Mouse (Mus musculus): ENCODE measurements around the gene Akt1s1. TPM values are rescaled to one million over a fixed set of nuclear protein-coding genes. Genes with fewer than 3 reads are reported as not detected.

Gene Akt1s1
- total and polyA plus RNA-seq, 2 experiments, result 23.9 to 93.9 TPM

- WGBS, result 49% methylated on average over 10 of the region's 10 CpGs
- Histone ChIP-seq H3K4me3 (ENCODE audit: insufficient read depth, low read depth, low read length) (peak overlapping the region; percentile 73), H3K4me1 (ENCODE audit: control insufficient read depth, insufficient read depth, low read length) (peaks cover 4% of the 10 kb centered on the region; the same call in 1 of the 2 replicates), H3K79me2 (ENCODE audit: control insufficient read depth, insufficient read depth, low read length) (peaks cover 5% of the 10 kb centered on the region; the same call in 1 of the 2 replicates), H3K27me3 (ENCODE audit: control insufficient read depth, insufficient read depth, low read length) (no peaks in the 10 kb centered on the region), H3K36me3 (ENCODE audit: control insufficient read depth, insufficient read depth, low read length) (no peaks in the 10 kb centered on the region), H3K9ac (ENCODE audit: low read depth, low read length) (peak overlapping the region; percentile 70; the same call in 1 of the 2 replicates), H3K27ac (replicated peaks; ENCODE audit: insufficient read depth, low read depth, low read length) (no peak overlapping the region)
- TF ChIP-seq CTCF (IDR thresholded peaks at IDR 0.05; ENCODE audit: low read depth, low read length), result no peak
- peak; percentile 18 for DNase-seq (ENCODE audit: extremely low read depth, low read depth, low spot score)
Observed at GRCm38 (mm10) chr7:44896499-44896898, 47.7 kb downstream of the Akt1s1 start.

DNA sequence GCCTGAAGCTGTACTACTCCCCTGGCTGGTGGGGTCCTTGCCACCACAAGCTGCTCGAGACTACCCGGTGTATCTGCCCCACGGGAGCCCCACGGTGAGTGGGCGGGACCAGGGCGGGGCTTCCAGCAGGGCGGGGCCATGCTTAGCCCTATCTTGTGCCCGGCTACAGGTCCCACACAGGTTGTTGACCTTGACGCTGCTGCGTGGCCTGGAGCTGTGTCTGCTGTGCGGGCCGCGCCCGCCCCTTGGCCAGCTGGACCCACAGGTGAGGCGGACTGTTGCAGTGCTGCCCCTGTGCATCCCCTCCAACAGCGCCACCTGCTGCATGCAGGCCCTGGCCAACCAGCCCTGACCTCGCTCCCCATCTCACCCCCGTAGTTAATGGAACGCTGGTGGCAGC lies 49.8 kb downstream of the Akt1s1 start:
- H3K27ac ChIP-seq (replicated peaks; ENCODE audit: insufficient read depth, low read depth, low read length), result no peak overlapping the region
- H3K36me3 ChIP-seq (ENCODE audit: control insufficient read depth, insufficient read depth, low read length), result no peaks in the 10 kb centered on the region
- H3K4me1 ChIP-seq (ENCODE audit: control insufficient read depth, insufficient read depth, low read length), result peaks cover 3% of the 10 kb centered on the region; the same call in 1 of the 2 replicates
- no peaks in the 10 kb centered on the region for H3K27me3 ChIP-seq (ENCODE audit: control insufficient read depth, insufficient read depth, low read length)
- DNase-seq (ENCODE audit: extremely low read depth, low read depth, low spot score), result peak; percentile 40
- H3K79me2 ChIP-seq (ENCODE audit: control insufficient read depth, insufficient read depth, low read length), result no peaks in the 10 kb centered on the region
- 31% methylated on average over 19 of the region's 19 CpGs for WGBS
- peak overlapping the region; percentile 3; the same call in 1 of the 2 replicates for H3K4me3 ChIP-seq (ENCODE audit: insufficient read depth, low read depth, low read length)
- TF ChIP-seq POLR2A (IDR thresholded peaks at IDR 0.05; ENCODE audit: extremely low read depth, insufficient read depth, low read length), result 0 out of 2 replicates have a peak, but pooled peaks have one; percentile 10
- TF ChIP-seq CTCF (IDR thresholded peaks at IDR 0.05; ENCODE audit: low read depth, low read length), result peak; percentile 45
- H3K9ac ChIP-seq (ENCODE audit: low read depth, low read length), result no peak overlapping the region

DNA sequence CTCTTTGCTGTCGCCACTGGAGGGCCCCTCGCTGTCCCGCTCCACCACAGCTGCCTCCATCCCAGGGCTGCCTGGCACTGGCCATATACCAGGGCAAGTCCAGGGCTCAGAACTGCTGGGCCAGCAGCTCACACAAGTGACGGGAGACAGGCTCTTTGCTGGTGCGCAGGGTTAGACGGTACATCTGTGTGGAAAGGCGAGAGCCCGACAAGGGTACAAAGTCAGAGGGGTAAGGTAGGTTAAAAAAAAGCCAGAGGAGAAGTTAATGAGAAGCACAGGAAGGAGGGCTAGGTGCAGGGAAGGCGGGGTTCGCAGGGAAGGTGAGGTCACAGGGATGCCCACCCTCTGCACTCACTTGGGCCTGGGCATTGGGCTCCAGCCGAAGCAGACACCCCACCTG lies 51.8 kb downstream of the Akt1s1 start:
- H3K4me3 ChIP-seq (ENCODE audit: insufficient read depth, low read depth, low read length), result no peak overlapping the region
- WGBS, result 98% methylated on average over 11 of the region's 11 CpGs
- no peak overlapping the region for H3K9ac ChIP-seq (ENCODE audit: low read depth, low read length)
- H3K4me1 ChIP-seq (ENCODE audit: control insufficient read depth, insufficient read depth, low read length), result peaks cover 3% of the 10 kb centered on the region; the same call in 1 of the 2 replicates
- no peaks in the 10 kb centered on the region; the same call in 1 of the 2 replicates for H3K36me3 ChIP-seq (ENCODE audit: control insufficient read depth, insufficient read depth, low read length)
- DNase-seq (ENCODE audit: extremely low read depth, low read depth, low spot score), result no peak
- no peaks in the 10 kb centered on the region for H3K79me2 ChIP-seq (ENCODE audit: control insufficient read depth, insufficient read depth, low read length)
- H3K27ac ChIP-seq (replicated peaks; ENCODE audit: insufficient read depth, low read depth, low read length), result no peak overlapping the region
- TF ChIP-seq POLR2A (IDR thresholded peaks at IDR 0.05; ENCODE audit: extremely low read depth, insufficient read depth, low read length) (no peak), CTCF (IDR thresholded peaks at IDR 0.05; ENCODE audit: low read depth, low read length) (no peak)
- no peaks in the 10 kb centered on the region for H3K27me3 ChIP-seq (ENCODE audit: control insufficient read depth, insufficient read depth, low read length)

- H3K27ac ChIP-seq (replicated peaks; ENCODE audit: insufficient read depth, low read depth, low read length), result no peak overlapping the region
- H3K79me2 ChIP-seq (ENCODE audit: control insufficient read depth, insufficient read depth, low read length), result no peaks in the 10 kb centered on the region
- H3K4me1 ChIP-seq (ENCODE audit: control insufficient read depth, insufficient read depth, low read length), result peaks cover 3% of the 10 kb centered on the region; the same call in 1 of the 2 replicates
- no peaks in the 10 kb centered on the region; the same call in 1 of the 2 replicates for H3K36me3 ChIP-seq (ENCODE audit: control insufficient read depth, insufficient read depth, low read length)
- TF ChIP-seq CTCF (IDR thresholded peaks at IDR 0.05; ENCODE audit: low read depth, low read length) (no peak), POLR2A (IDR thresholded peaks at IDR 0.05; ENCODE audit: extremely low read depth, insufficient read depth, low read length) (no peak)
- no peaks in the 10 kb centered on the region for H3K27me3 ChIP-seq (ENCODE audit: control insufficient read depth, insufficient read depth, low read length)
- DNase-seq (ENCODE audit: extremely low read depth, low read depth, low spot score), result no peak
- 43% methylated on average over 21 of the region's 21 CpGs for WGBS
- H3K9ac ChIP-seq (ENCODE audit: low read depth, low read length), result no peak overlapping the region
- peak overlapping the region; percentile 52; the same call in 1 of the 2 replicates for H3K4me3 ChIP-seq (ENCODE audit: insufficient read depth, low read depth, low read length)
Observed at GRCm38 (mm10) chr7:44901230-44901722, 52.5 kb downstream of the Akt1s1 start.

Other genes with a start within 250 kb of the Akt1s1 start
- gene Myh14, start 178.1 kb upstream of the Akt1s1 start, total RNA-seq (2014; rRNA removed), result 7.0 and 8.0 TPM in 2 replicates
- gene Myh14, start 178.1 kb upstream of the Akt1s1 start, polyA plus RNA-seq (2012; rRNA removed), result 5.6 and 6.0 TPM in 2 replicates
- gene Izumo2, start 140.2 kb upstream of the Akt1s1 start, total RNA-seq (2014; rRNA removed), result not detected in 2 replicates
- not detected in 2 replicates for gene Izumo2, start 140.2 kb upstream of the Akt1s1 start, polyA plus RNA-seq (2012; rRNA removed)
- 8.6 and 12.7 TPM in 2 replicates for gene Vrk3, start 100.6 kb upstream of the Akt1s1 start, total RNA-seq (2014; rRNA removed)
- gene Vrk3, start 100.6 kb upstream of the Akt1s1 start, polyA plus RNA-seq (2012; rRNA removed), result 31.4 and 34.3 TPM in 2 replicates
- gene Zfp473, start 97.9 kb upstream of the Akt1s1 start, total RNA-seq (2014; rRNA removed), result 0.07 and 0.28 TPM in 2 replicates
- gene Zfp473, start 97.9 kb upstream of the Akt1s1 start, polyA plus RNA-seq (2012; rRNA removed), result 0.04 TPM in 1 of 2 replicates, not detected in the other
- 4.0 and 5.4 TPM in 2 replicates for gene Nup62, start 32.9 kb upstream of the Akt1s1 start, total RNA-seq (2014; rRNA removed)
- gene Nup62, start 32.9 kb upstream of the Akt1s1 start, polyA plus RNA-seq (2012; rRNA removed), result 20.4 and 20.6 TPM in 2 replicates
- gene Il4i1, start 32.6 kb upstream of the Akt1s1 start, total RNA-seq (2014; rRNA removed), result 0.60 and 0.65 TPM in 2 replicates
- gene Il4i1, start 32.6 kb upstream of the Akt1s1 start, polyA plus RNA-seq (2012; rRNA removed), result 0.85 and 1.7 TPM in 2 replicates
- 22.9 and 43.9 TPM in 2 replicates for gene Atf5, start 32.3 kb upstream of the Akt1s1 start, total RNA-seq (2014; rRNA removed)
- 727 and 964 TPM in 2 replicates for gene Atf5, start 32.3 kb upstream of the Akt1s1 start, polyA plus RNA-seq (2012; rRNA removed)
- gene Tbc1d17, start 88 bp downstream of the Akt1s1 start, total RNA-seq (2014; rRNA removed), result 20.2 and 31.5 TPM in 2 replicates
- 81.1 and 91.6 TPM in 2 replicates for gene Tbc1d17, start 88 bp downstream of the Akt1s1 start, polyA plus RNA-seq (2012; rRNA removed)
- gene Pnkp, start 8.1 kb downstream of the Akt1s1 start, total RNA-seq (2014; rRNA removed), result 20.8 and 24.0 TPM in 2 replicates
- 42.5 and 45.7 TPM in 2 replicates for gene Pnkp, start 8.1 kb downstream of the Akt1s1 start, polyA plus RNA-seq (2012; rRNA removed)
- gene Ptov1, start 20.8 kb downstream of the Akt1s1 start, total RNA-seq (2014; rRNA removed), result 17.0 and 32.8 TPM in 2 replicates
- gene Ptov1, start 20.8 kb downstream of the Akt1s1 start, polyA plus RNA-seq (2012; rRNA removed), result 76.1 and 91.6 TPM in 2 replicates
- gene Med25, start 43.7 kb downstream of the Akt1s1 start, total RNA-seq (2014; rRNA removed), result 11.6 and 16.6 TPM in 2 replicates
- 114 TPM in 2 replicates for gene Med25, start 43.7 kb downstream of the Akt1s1 start, polyA plus RNA-seq (2012; rRNA removed)
- gene Fuz, start 47.1 kb downstream of the Akt1s1 start, total RNA-seq (2014; rRNA removed), result 5.7 and 6.8 TPM in 2 replicates
- gene Fuz, start 47.1 kb downstream of the Akt1s1 start, polyA plus RNA-seq (2012; rRNA removed), result 16.6 and 25.1 TPM in 2 replicates
- gene Ap2a1, start 80.5 kb downstream of the Akt1s1 start, total RNA-seq (2014; rRNA removed), result 14.5 and 18.3 TPM in 2 replicates
- gene Ap2a1, start 80.5 kb downstream of the Akt1s1 start, polyA plus RNA-seq (2012; rRNA removed), result 32.8 and 38.2 TPM in 2 replicates
- not detected in 2 replicates for gene Tsks, start 94.2 kb downstream of the Akt1s1 start, total RNA-seq (2014; rRNA removed)
- gene Tsks, start 94.2 kb downstream of the Akt1s1 start, polyA plus RNA-seq (2012; rRNA removed), result 0.20 and 0.51 TPM in 2 replicates
- 0.09 and 0.34 TPM in 2 replicates for gene Cpt1c, start 125.9 kb downstream of the Akt1s1 start, total RNA-seq (2014; rRNA removed)
- gene Cpt1c, start 125.9 kb downstream of the Akt1s1 start, polyA plus RNA-seq (2012; rRNA removed), result 0.71 and 0.91 TPM in 2 replicates
- 15.9 and 23.0 TPM in 2 replicates for gene Prmt1, start 137.6 kb downstream of the Akt1s1 start, total RNA-seq (2014; rRNA removed)
- 26.0 and 36.1 TPM in 2 replicates for gene Prmt1, start 137.6 kb downstream of the Akt1s1 start, polyA plus RNA-seq (2012; rRNA removed)
- 58.5 and 59.0 TPM in 2 replicates for gene Irf3, start 148.7 kb downstream of the Akt1s1 start, total RNA-seq (2014; rRNA removed)
- gene Irf3, start 148.7 kb downstream of the Akt1s1 start, polyA plus RNA-seq (2012; rRNA removed), result 82.0 and 101 TPM in 2 replicates
- gene Bcl2l12, start 149.7 kb downstream of the Akt1s1 start, total RNA-seq (2014; rRNA removed), result 4.2 and 5.6 TPM in 2 replicates
- 13.3 and 14.5 TPM in 2 replicates for gene Bcl2l12, start 149.7 kb downstream of the Akt1s1 start, polyA plus RNA-seq (2012; rRNA removed)
- gene Scaf1, start 167.4 kb downstream of the Akt1s1 start, total RNA-seq (2014; rRNA removed), result 4.4 and 9.7 TPM in 2 replicates
- gene Scaf1, start 167.4 kb downstream of the Akt1s1 start, polyA plus RNA-seq (2012; rRNA removed), result 25.7 and 31.8 TPM in 2 replicates
- gene Rras, start 169.0 kb downstream of the Akt1s1 start, total RNA-seq (2014; rRNA removed), result 8.9 and 13.9 TPM in 2 replicates
- gene Rras, start 169.0 kb downstream of the Akt1s1 start, polyA plus RNA-seq (2012; rRNA removed), result 53.4 and 54.9 TPM in 2 replicates
- 1.2 and 1.7 TPM in 2 replicates for gene Prr12, start 203.9 kb downstream of the Akt1s1 start, total RNA-seq (2014; rRNA removed)
- gene Prr12, start 203.9 kb downstream of the Akt1s1 start, polyA plus RNA-seq (2012; rRNA removed), result 2.7 and 3.7 TPM in 2 replicates
- 20.1 and 22.8 TPM in 2 replicates for gene Nosip, start 213.4 kb downstream of the Akt1s1 start, total RNA-seq (2014; rRNA removed)
- 31.4 and 35.8 TPM in 2 replicates for gene Nosip, start 213.4 kb downstream of the Akt1s1 start, polyA plus RNA-seq (2012; rRNA removed)
- 26.1 and 32.8 TPM in 2 replicates for gene Prrg2, start 213.7 kb downstream of the Akt1s1 start, total RNA-seq (2014; rRNA removed)
- 74.1 and 83.8 TPM in 2 replicates for gene Prrg2, start 213.7 kb downstream of the Akt1s1 start, polyA plus RNA-seq (2012; rRNA removed)
- 6.7 and 8.8 TPM in 2 replicates for gene Rcn3, start 243.2 kb downstream of the Akt1s1 start, total RNA-seq (2014; rRNA removed)
- gene Rcn3, start 243.2 kb downstream of the Akt1s1 start, polyA plus RNA-seq (2012; rRNA removed), result 14.9 and 16.3 TPM in 2 replicates